Mouse (Mus musculus) cerebellum, postnatal 14 days (tissue): ENCODE results near the gene Prmt1.

Experiments used
- DNase-seq, 2 experiments: peaks; one replicate each; pipeline ENCODE4 v3.0.0; 2021; ENCODE audit warnings: mixed read lengths in 2 of 2

The Prmt1 gene

GRCm38 (mm10) chr7:44938680-44939079 lies 47.7 kb downstream of the Prmt1 start:
- no peak for DNase-seq

GRCm38 (mm10) chr7:44929204-44930151 lies 56.9 kb downstream of the Prmt1 start, which contains the start of gene Ap2a1:
Ap2a1 (minus strand) TSS chr7:44929496.
- peak; percentile 99 to 100 for DNase-seq

- no peak for DNase-seq
These were observed 57.8 kb downstream of the Prmt1 start for GRCm38 (mm10) chr7:44928570-44928969.
